Mouse (Mus musculus): ENCODE data around the gene Cntfr.
"Not testable (repeated sequence)": the region's sequence is repeated elsewhere in the genome, so short reads cannot be mapped to it uniquely, and the experiment has no call there.

DNA sequence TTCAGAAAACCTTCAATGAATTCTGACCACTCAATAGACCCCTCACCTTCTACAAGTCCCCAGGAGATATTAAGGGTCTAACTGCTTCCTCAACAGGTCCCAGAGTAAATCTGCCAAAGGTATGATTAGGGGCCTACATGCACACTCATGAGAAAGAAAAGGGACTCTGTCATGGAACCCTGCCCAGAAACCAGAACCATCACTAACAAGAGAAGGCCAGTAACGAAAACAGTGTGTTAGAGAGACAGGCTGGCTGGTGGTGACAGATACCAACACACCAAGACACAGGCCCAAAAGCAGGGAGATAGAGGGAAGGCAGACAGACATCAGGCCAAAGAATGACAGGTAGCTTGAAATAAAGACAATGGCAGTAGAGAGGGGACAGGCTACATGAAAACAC lies 8.3 kb downstream of the Cntfr start:
- not testable (repeated sequence) for TF ChIP-seq CTCF (IDR thresholded peaks at IDR 0.05; ENCODE audit: borderline replicate concordance, control insufficient read depth, extremely low read depth, insufficient read depth, low read length, poor library complexity); POLR2A (IDR thresholded peaks at IDR 0.05; ENCODE audit: control insufficient read depth, extremely low read depth, insufficient read depth, low read length, poor library complexity)

Measured in thymus, adult 2 months (tissue).